ENCODE assay signal across 8 mouse cellular contexts in the genomic region with DNA sequence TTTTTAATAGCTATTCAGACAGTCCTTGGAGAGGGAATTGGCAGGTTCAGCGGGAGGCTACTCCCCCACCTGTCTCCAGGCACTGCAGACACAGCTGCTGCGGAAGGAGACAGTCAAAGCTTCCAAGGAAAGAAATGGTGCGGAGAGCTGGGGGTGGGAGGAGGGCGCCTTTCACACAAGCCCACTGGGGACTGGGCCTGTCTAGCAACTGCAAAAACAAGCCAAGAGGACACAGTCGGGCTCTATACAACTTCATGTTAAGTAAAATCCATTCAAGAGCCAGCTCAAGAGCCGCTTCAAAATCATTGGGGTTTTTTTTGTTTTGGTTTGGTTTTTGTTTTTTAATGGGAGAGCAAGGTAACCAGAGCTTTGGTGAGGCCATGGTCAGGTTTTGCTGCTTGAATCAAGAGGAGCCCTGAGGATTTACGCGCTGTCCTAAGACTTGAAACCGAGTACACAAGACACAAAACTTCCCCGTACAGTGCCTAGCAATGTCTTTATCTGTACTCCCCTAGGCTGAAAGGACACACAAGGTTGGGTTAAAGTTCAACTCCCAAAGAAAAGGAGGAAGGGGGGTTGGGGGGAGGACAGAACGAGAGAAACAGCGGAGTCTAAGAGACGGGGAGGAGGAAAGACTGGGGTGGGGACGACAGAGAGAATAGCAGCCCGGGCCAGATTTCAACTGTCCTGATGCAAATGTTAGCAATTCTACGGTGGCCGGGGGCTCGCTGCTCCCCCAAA.
A peak's percentile ranks its signal among the peaks of the same experiment; 100 is the strongest.
DNase-seq lines count a peak whose midpoint lies in the region; ATAC-seq and TF ChIP-seq lines count a peak whose summit lies in the region.

No protein-coding gene starts in this region.

- TF ChIP-seq CTCF in gastrocnemius, adult 2 months (IDR thresholded peaks at IDR 0.05): no peak

- H3K4me3 ChIP-seq in gastrocnemius, adult 2 months: peak overlapping the region; percentile 67
- H3K4me3 ChIP-seq in hindbrain, embryonic 13.5 days: peak overlapping the region; percentile 45

- peak overlapping the region; percentile 74 for H3K9ac ChIP-seq in hindbrain, embryonic 13.5 days

- H3K4me1 ChIP-seq in hindbrain, embryonic 13.5 days (replicated peaks): peaks cover 20% of the 10 kb centered on the region

- WGBS in hindbrain, embryonic 13.5 days: under 1% methylated on average over 18 of the region's 18 CpGs

- H3K36me3 ChIP-seq in hindbrain, embryonic 13.5 days: no peaks in the 10 kb centered on the region

- peaks cover 6% of the 10 kb centered on the region for H3K9me3 ChIP-seq in hindbrain, embryonic 13.5 days

- intact Hi-C loops in gastrocnemius, adult 2 months (cut with DNase I): loop anchor here (1.0 to 10.0 kb wide), 6 partner anchors 65 to 757 kb away; no protein-coding TSS in a partner anchor

- H3K27ac ChIP-seq in gastrocnemius, adult 2 months: peak overlapping the region; percentile 91
- H3K27ac ChIP-seq in hindbrain, embryonic 13.5 days: peak overlapping the region; percentile 91

- DNase-seq in adrenal gland, postnatal 10 days: peak; percentile 67
- peak; percentile 52 to 57 for DNase-seq in cerebellum, postnatal 36 days
- peak; percentile 69 for DNase-seq in gastrocnemius, adult 2 months
- peak; percentile 12 to 48 for DNase-seq in left cerebral cortex, adult 8-10 months (ENCODE audit: low spot score in 2 of 2)
- DNase-seq in lung, postnatal 4 days: peak; percentile 30 to 40
- peak; percentile 48 to 57 for DNase-seq in right cerebral cortex, adult 2 months (ENCODE audit: low spot score in 2 of 2)
- DNase-seq in natural killer cell, adult 2 months (ENCODE audit: low spot score in 2 of 2): no peak

- H3K4me2 ChIP-seq in hindbrain, embryonic 13.5 days: peak overlapping the region; percentile 74

- H3K27me3 ChIP-seq in hindbrain, embryonic 13.5 days: no peaks in the 10 kb centered on the region

- peak; percentile 78 for ATAC-seq in hindbrain, embryonic 13.5 days (ENCODE audit: low FRiP score)

Comparison
In these comparisons a context has a peak if more than half of its experiments do, and no peak if none do; other contexts are left out.
1. DNase-seq: peak in adrenal gland, postnatal 10 days (single experiment), cerebellum, postnatal 36 days (2 of 2), gastrocnemius, adult 2 months (single experiment), left cerebral cortex, adult 8-10 months (2 of 2), lung, postnatal 4 days (2 of 2) and right cerebral cortex, adult 2 months (2 of 2); none in natural killer cell, adult 2 months (0 of 2).